Mouse (Mus musculus): ENCODE results near the gene Rora.
A peak's percentile ranks its signal among the peaks of the same experiment; 100 is the strongest.

Gene Rora

GRCm38 (mm10) chr9:69137398-69137797 lies 483.8 kb downstream of the Rora start:
- DNase-seq (ENCODE audit: low spot score in 2 of 2), result no peak

GRCm38 (mm10) chr9:69140144-69140543 lies 486.6 kb downstream of the Rora start:
- no peak for DNase-seq (ENCODE audit: low spot score in 2 of 2)

- no peak for DNase-seq (ENCODE audit: low spot score in 2 of 2)
Measured at GRCm38 (mm10) chr9:69141859-69142258, 488.3 kb downstream of the Rora start.

DNA sequence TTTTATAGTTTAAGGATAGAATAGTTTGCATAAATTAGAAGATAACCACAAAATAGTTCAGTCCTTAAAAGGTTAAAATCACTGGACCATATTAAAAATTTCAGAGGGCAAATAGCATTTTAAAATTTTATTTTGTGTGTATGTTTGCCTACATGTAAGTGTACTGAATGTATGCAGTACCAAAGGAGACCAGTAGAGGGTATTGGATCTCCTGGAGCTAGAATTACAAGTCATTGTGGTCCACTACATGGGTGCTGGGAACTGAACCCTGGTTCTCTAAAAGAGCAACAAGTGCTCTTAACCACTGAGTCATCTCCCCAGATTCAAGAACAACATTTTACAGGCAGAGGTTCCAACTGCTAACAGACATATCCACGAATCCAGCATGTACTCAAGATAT lies 493.4 kb downstream of the Rora start:
- no peak for DNase-seq (ENCODE audit: low spot score in 2 of 2)

DNA sequence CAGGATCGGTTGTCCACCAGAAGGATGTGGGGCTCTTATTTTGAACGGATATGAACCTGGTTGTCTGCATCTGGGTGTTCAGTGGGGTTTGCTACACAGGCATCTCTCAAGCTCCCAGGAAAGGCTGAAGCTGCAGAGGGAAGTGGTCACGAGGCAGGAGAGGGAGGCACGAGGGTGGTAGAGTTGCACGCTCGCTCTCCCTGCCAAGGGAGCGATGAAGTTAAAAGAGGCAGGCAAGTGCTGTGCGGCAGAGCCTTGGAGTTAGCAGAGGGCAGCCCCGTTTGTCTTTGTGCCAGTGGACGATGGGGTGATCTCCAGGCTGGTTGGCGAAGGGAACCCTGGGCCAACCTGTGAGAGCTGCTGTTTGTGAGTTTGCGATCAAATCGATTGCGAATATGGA lies 496.6 kb downstream of the Rora start:
- no peak for DNase-seq (ENCODE audit: low spot score in 2 of 2)

DNA sequence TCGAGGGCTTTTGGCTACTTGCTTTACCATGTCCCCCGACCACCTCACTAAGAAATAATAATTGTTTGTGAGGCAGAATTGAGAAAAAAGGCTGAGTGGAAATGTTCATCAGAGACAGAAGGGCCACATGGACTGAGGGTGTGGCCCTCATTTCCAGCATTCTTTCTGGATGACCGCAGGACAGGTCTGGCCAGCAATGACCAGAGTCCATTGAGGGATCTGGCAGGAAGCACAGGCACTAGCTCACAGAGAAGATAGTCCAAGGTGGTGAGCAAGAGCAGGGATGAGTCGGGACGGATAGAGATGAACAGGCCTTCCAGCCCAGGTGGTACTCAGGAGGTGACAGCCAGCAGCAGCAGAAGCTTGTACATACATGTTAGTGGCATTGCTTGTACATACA lies 501.1 kb downstream of the Rora start:
- DNase-seq (ENCODE audit: low spot score in 2 of 2), result no peak

DNA sequence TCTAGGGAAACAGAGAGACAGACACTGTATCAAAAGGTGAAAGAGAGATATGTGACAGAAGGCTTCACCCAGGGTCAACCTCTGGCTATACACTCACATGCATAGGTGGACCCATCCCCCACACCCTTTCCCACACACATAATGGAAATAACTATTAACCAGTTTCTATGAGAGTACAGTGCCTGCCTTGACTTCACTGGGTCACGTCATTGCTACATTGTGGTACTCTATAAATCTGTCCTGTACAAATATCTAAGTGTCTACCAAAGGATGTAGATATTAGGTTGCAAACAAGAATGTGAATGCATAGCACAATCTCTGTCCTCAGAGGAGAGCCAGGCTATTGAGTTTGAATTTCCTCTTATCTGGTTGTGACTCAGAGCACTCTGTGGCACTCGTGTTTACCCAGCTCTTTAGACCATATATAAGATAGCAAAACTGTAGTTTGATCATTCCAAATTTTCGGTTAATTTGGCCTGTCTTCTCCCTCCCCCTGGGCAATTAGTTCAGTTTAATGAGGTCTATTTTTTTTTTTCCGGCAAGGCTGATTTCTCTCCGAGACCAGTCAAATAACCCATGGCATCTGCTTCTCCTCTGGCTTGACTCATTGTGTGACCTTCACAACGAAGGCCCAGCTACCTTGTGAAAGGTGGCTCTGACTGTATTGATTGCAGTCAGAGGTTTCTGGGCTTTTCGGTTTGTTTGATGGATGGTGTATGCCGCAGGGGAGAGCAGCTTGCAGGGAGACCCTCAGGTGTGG lies 502.4 kb downstream of the Rora start:
- DNase-seq (ENCODE audit: low spot score in 2 of 2), result no peak

GRCm38 (mm10) chr9:69160818-69161217 lies 507.2 kb downstream of the Rora start:
- DNase-seq (ENCODE audit: low spot score in 2 of 2), result no peak

DNA sequence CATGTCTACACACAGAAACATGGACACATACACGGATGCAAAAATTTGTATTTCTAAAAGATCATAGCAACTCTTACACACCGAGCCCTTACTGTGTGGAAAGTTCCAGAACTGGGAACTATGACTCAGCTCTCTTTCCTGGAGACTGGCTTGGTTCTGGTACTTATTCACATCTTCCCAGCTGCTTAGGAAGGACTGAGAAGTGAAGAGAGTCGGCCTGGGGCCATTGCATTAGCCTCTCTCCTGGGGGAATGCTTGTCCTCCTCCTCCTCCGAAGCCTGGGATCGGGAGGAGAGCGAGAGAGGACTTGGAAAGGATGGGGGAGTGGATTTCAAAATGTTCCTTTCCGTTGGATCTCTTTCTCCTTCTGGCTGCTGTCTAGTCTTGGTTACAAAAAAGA lies 511.1 kb downstream of the Rora start:
- DNase-seq (ENCODE audit: low spot score in 2 of 2), result peak; percentile 81 to 85

DNA sequence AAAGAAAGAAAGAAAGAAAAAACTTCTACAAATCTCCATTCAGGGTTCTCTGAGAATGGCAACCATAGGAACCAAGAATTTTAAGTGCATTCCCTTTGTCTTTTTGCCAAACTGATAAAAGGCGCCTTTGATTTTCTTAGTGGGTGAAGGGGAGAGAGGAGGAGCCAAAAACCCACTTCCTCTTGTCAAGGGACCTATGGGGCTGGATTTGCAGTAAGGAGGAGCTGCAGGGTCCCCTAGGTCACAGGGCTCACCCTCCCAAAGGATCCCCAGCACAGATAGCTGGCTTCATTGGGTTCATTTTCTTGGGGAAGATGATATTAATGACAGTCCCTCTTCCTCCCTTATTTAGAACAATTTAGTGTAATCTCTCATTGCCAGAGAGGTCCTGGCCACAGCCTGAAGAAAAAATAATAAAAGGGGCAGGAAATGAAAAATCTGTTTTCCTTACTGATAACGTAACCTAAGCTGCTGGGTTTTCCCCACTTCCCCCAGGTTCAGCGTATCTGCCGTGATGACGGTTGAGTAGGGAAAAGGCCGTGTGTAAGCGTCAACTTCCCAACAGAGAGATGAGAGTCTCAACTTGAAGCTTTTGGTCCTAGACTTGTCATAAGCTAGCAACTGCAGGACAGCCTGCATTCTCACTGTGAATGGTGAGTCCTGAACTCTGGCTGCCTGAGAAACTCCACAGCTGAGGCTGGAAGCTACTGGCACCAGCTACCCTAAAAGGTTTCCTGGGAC lies 511.7 kb downstream of the Rora start:
- peak; percentile 18 to 33 for DNase-seq (ENCODE audit: low spot score in 2 of 2)

DNA sequence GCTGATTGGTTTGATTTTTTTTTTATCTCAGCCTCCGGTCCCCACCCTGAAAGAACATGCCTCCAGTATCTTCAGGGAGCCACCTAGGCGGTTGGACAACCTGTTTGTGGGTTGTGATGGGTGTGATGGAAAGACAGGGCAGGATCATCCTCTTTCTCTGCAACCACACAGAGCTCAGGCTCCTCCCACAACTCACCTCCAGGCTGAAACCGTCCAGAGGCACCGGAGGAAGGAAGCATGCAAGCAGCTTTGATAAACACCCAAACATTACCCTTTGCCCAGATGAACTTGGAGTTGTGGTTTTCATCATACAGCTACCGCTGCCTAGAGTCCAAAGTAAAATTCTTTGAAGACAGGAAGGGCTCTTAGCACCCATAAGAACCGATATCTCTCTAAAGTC lies 520.5 kb downstream of the Rora start:
- no peak for DNase-seq (ENCODE audit: low spot score in 2 of 2)

DNA sequence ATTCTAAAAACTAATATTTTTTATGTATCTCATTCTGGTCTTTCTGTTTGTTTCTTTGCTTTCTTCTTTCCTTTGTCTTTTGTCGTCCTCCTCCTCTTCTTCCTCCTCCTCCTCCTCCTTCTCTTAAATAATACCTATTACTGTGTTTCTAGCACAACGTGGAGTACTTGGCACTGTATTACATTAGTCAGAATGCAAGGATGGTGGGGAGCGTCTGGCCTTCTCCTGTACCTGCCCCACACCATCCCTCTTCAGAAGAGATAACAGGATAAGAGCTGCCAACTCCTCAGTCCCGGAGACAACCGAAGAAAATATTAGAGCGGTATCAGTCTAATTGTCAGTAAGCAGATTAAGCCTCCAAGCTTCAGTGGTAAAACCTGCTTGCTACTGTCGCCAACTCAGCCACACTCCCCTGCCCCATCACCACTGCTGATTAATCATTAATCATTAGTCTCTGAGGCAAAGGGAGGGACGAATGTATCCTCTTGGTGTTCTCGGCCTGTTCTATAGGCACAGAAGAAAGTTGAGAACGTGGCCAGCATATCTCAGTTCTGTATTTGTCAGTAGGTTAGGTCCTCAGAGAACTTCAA lies 521.0 kb downstream of the Rora start:
- no peak for DNase-seq (ENCODE audit: low spot score in 2 of 2)

GRCm38 (mm10) chr9:69176988-69177387 lies 523.4 kb downstream of the Rora start:
- no peak for DNase-seq (ENCODE audit: low spot score in 2 of 2)

DNA sequence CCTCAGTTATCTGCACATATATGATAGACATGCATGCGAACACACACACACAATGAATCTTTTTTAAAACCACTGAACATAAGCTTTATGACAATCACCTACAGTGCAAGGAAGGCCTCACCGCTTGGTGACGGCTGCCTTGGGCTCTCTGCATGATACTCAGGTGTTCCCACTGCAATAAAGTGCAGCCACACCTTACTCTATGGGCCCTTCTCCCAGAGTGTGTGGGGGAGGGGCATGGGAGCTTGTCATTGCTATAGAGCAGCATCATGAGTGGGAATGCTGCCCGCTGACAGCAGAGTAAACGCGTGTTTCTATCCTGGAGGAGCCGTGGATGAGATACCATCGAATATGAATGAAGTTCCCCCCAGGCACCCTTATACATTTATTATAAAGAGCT lies 525.6 kb downstream of the Rora start:
- no peak for DNase-seq (ENCODE audit: low spot score in 2 of 2)

DNA sequence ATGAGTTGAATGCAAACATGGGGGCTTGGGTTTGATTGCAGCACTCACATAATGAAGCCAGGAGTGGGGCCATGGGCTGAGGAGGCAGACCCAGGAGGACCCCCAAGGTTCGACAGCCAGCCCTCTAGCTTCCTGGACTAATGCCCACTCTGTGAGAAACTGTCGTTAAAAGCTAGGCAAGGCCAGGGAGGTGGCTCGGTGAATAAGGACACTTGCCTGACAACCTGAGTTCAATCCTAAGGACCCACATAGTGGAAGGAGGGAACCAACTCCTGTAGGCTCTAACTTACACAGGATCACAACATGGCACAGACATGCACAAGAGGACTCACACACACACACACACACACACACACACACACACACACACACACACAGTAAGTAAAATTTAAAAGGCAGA lies 527.4 kb downstream of the Rora start:
- no peak for DNase-seq (ENCODE audit: low spot score in 2 of 2)

- DNase-seq (ENCODE audit: low spot score in 2 of 2), result peak; percentile 61 to 67
Measured at GRCm38 (mm10) chr9:69181411-69181810, 527.8 kb downstream of the Rora start.

DNA sequence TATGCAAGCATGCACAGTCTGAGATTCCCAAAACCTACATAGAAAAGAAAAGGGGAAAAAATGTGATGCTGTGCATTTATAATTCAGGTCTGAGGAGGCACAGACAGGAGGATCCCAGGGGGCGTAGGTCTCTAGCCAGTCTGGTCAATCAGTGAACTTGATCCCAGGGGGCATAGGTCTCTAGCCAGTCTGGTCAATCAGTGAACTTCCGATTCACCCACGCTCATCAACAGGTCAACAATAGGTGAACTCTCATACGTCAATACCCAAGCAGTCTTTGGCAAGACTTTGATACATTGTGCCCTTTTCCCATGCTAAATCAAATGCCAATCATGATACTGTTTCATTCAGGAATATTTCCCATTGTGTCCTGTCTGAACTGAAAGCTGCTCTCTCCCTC lies 530.3 kb downstream of the Rora start:
- no peak for DNase-seq (ENCODE audit: low spot score in 2 of 2)

DNA sequence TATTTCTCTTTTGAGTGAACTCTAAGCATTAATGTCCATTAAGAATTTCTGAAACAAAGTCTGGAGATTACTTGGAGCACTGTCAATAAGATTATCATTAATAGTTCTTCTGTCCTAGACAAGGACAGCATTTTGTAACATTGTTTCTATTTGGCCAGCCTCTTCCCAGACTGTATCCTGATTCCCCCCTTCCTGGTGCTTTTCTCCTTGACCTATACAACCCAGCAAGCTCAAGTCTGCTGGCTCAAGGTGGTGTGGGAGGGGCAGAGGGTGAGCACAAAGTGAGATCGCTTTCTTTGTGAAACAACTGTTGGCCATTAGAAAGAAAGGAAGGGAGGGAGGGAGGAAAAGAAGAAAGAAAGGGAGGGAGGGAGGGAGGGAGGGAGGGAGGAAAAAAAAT lies 537.1 kb downstream of the Rora start:
- no peak for DNase-seq (ENCODE audit: low spot score in 2 of 2)

GRCm38 (mm10) chr9:69192446-69192845 lies 538.9 kb downstream of the Rora start:
- no peak for DNase-seq (ENCODE audit: low spot score in 2 of 2)

DNA sequence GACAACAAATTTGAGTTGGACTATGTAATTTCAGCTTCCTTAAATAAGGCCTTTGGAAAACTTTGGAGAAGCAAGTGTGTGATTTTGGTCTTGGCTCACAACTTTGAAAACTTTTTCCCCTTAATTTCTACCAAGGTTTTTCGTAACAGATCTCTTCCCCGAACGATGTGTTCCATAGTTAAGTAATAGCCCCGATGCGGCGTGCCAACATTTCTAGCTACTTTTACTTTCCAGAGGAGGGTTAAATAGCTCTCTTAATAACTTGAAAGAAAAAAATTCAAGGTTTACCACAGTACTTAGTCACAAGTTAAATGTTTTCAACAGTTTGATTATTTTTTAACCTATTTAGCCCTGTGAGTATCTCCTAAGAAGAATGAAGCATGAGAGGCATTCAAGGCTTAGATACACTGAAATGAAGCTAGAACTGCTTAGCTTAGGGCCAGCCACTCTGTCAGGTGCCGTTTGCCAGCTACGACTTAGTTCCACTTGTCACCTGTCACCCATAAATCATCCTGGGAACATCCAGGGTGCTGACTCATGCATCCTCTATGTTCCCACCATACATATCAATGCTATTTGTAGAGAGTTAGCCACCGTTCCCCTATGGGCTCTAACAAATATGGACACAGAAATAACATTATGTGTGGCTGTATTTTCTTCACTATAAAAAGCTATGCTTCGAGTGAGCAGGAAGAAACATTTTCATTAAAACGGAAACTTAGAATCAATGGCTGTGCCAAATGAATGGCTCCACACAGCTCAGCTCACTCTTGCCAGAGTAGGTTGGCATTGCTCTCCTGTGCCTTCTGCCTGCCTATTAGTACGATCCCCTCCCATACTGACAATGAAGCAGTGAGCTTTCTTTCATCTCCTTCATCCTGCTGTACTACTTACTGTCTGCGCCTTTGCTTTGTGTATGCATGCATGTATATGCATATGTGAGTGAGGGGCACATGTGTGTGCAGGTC lies 541.3 kb downstream of the Rora start:
- DNase-seq (ENCODE audit: low spot score in 2 of 2), result peak in 1 of 2 experiments; percentile 29

GRCm38 (mm10) chr9:69213796-69214195 lies 560.2 kb downstream of the Rora start:
- peak in 1 of 2 experiments; percentile 62 for DNase-seq (ENCODE audit: low spot score in 2 of 2)

DNA sequence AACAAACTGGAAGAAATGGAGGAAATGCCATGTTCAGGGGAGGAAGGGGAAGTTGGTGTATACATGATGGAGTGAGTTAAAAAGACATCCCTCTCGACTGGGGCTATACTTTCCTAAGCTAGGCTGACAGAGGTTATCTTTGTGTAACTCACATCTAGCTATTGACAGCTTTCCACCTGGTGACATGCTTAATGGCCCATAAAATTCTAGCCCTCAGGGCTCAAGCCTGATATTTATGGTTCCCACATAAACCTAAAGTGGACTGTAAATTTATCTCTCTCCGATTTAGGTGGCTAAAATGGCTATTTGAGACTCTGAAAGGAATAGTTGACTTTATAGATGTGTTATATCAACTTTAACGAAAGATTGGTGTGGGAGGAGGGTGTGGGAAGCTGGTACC lies 571.3 kb downstream of the Rora start:
- no peak for DNase-seq (ENCODE audit: low spot score in 2 of 2)

All from heart, adult 9 months (tissue).